Mouse (Mus musculus): ENCODE results near the gene Arhgap8.

DNA sequence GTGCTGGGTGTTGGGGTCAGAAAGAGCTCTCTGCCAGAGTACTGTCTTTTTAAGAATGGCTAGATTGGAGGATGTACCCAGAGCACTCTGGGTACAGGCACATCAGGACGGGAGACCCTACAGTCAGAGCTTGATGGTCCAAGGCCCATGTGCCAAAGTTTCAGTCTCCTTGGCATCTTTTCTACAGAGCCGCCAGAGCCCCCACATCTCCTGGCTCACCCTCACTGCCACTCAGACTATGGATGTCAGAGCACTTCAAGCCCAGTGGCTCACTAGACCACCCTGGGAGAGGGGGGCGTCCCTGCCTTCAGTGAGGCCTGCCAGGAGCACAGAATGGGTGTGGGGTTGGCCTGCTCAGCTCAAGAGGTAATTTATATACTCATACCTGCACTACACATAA, 97.7 kb downstream of the Arhgap8 start:
- TF ChIP-seq CTCF (IDR thresholded peaks at IDR 0.05; ENCODE audit: low read depth) (no peak), EP300 (IDR thresholded peaks at IDR 0.05; ENCODE audit: low read depth) (no peak)
